Mouse (Mus musculus) intestine, embryonic 15.5 days (tissue): Measurements from ENCODE around the gene Med11. TPM values are rescaled to one million over a fixed set of nuclear protein-coding genes. Genes with fewer than 3 reads are reported as not detected.
"Not testable (repeated sequence)": the region's sequence is repeated elsewhere in the genome, so short reads cannot be mapped to it uniquely, and the experiment has no call there.

Source experiments
- ATAC-seq: fragments of 200-750 bp; cut with Nextera tagmentation; 2 replicates; pipeline ENCODE4 v1.8.0; 2017; ENCODE audit warnings: moderate TSS enrichment, moderate library complexity
- H3K27ac ChIP-seq: fragments of 300-500 bp; sonication (generic); 2 replicates; pipeline ENCODE4 v1.5.1; 2015; ENCODE audit warnings: mild to moderate bottlenecking, inconsistent platforms
- H3K27me3 ChIP-seq: fragments of 300-500 bp; sonication (generic); replicated peaks from 2 replicates; pipeline ENCODE4 v1.6.1; 2015; ENCODE audit warnings: inconsistent platforms
- H3K36me3 ChIP-seq: fragments of 300-500 bp; sonication (generic); 2 replicates; pipeline ENCODE4 v1.6.1; 2015; ENCODE audit warnings: inconsistent platforms
- H3K4me1 ChIP-seq: fragments of 300-500 bp; sonication (generic); replicated peaks from 2 replicates; pipeline ENCODE4 v1.6.1; 2015; ENCODE audit warnings: inconsistent platforms
- H3K4me2 ChIP-seq: fragments of 300-500 bp; sonication (generic); replicated peaks from 2 replicates; pipeline ENCODE4 v1.6.1; 2015; ENCODE audit warnings: mild to moderate bottlenecking, inconsistent platforms
- H3K4me3 ChIP-seq: fragments of 300-500 bp; sonication (generic); replicated peaks from 2 replicates; pipeline ENCODE4 v1.5.1; 2015; ENCODE audit warnings: inconsistent platforms
- H3K9ac ChIP-seq: fragments of 300-500 bp; sonication (generic); 2 replicates; pipeline ENCODE4 v1.6.1; 2015; ENCODE audit warnings: inconsistent platforms
- H3K9me3 ChIP-seq: fragments of 300-500 bp; sonication (generic); 2 replicates; pipeline ENCODE4 v1.6.1; 2016; ENCODE audit warnings: inconsistent platforms
- WGBS: fragments of 180-500 bp; shearing (Covaris S2); methylation state at CpG from one replicate; pipeline ENCODE4 v1.1.7; 2015; 5-methylcytosine and 5-hydroxymethylcytosine counted together
- polyA plus RNA-seq: library from polyadenylated mRNA; unstranded; fragments of >200 nt; fragmentation: Nextera tagmentation; extraction: Ambion mirVana; gene quantifications from 2 replicates; pipeline ENCODE4 v1.2.1, GENCODE M21; 2015

The Med11 gene
- polyA plus RNA-seq, 1 experiment from 2014 or later = 39.9 TPM

DNA sequence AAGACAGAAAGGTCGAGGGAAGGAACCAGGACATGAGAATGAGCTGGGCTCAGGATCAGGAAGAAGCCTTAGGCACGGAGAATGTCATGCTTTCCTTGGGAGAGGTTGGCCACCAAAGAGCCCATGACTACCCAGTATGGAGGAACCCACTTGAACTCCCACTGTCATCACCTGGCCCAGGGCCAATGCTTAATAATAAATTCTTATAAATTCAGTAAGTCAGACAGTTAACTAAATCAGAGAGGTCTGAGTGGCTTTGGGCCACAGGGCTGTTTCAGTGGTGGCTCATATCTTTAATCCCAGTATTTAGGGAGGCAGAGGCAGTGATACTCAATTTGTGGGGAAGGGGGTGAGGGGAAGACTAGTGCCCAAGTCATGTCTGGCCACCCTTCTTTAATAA lies 793 bp upstream of the Med11 start:
- Histone ChIP-seq H3K4me3 (no peak overlapping the region), H3K4me2 (peak overlapping the region; percentile 79; the same call in 1 of the 2 replicates), H3K36me3 (no peaks in the 10 kb centered on the region), H3K27ac (no peak overlapping the region), H3K27me3 (no peaks in the 10 kb centered on the region), H3K9me3 (no peaks in the 10 kb centered on the region), H3K4me1 (peaks cover 9% of the 10 kb centered on the region), H3K9ac (no peak overlapping the region)
- 86% methylated on average over 2 of the region's 2 CpGs for WGBS
- no peak for ATAC-seq

GRCm38 (mm10) chr11:70453261-70454044 lies 1.7 kb downstream of the Med11 start:
- Histone ChIP-seq H3K27ac (no peak overlapping the region), H3K4me1 (peaks cover 10% of the 10 kb centered on the region), H3K9ac (no peak overlapping the region), H3K4me3 (no peak overlapping the region), H3K9me3 (no peaks in the 10 kb centered on the region), H3K36me3 (no peaks in the 10 kb centered on the region), H3K27me3 (no peaks in the 10 kb centered on the region), H3K4me2 (peak overlapping the region; percentile 79)
- 83% methylated on average over 9 of the region's 9 CpGs for WGBS
- ATAC-seq = no peak

DNA sequence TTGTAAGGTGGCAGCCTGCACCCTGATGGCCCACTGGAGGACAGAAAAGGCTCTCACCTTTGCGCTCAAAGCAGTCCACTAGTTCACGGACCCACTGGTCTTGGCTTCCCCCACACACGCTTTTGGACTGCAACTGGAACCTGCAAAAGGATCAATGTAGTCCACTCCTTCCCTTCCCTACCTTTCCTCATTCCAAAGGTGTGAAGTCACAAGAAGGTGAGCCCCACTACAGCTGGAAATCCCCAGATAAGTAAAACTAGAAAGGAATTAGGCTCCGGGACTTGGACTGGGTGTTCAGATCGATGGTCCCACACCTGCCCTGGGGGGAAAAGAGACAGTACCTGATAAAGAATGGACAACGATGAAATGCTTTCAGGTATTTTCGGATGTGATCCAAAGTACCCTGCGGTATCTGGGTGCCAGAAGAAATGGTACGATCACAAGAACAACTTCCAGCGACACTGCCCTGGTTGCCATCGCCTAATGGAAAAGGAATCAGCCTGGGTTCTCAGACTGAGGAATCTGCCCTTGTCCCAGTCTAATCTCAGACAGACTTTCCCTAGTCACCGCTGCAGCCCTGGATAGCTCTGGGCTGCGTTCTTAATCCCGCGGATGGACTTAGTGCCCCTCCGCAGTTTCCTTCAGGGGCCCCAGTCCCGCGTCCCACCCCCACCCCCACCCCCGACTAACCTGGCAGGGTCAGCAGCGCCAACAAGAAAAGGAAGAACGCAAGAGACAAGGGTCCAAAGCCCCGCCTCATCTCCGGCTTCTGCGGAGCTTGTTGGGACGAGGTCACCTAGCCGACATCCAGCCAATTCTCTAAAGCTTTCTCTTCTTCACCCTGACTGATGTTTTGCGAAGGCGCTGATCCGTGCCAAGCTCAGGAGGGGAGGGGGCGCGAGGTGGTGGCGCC lies 7.2 kb downstream of the Med11 start, which contains the start of gene Zmynd15:
Gene Zmynd15, plus strand, starts transcription at position 746 of the 913 bp plus-strand sequence.
- ATAC-seq = peak; percentile 15; the same call in 1 of the 2 replicates
- 13% methylated on average over 31 of the region's 32 CpGs for WGBS
- peak within 1 kb of the TSS; percentile 95 for H3K4me2 ChIP-seq

GRCm38 (mm10) chr11:70459601-70460101 lies 7.9 kb downstream of the Med11 start, which contains the start of gene Cxcl16:
Cxcl16 (minus strand) TSS chr11:70459984.
- Histone ChIP-seq H3K27me3 (peaks cover 9% of the 10 kb centered on the region; the same call in 1 of the 2 replicates), H3K9me3 (no peaks in the 10 kb centered on the region), H3K4me2 (peak within 1 kb of the TSS; percentile 95), H3K27ac (no peak within 1 kb of the TSS), H3K36me3 (no peaks in the 10 kb centered on the region), H3K9ac (peak within 1 kb of the TSS; percentile 56), H3K4me3 (peak within 1 kb of the TSS; percentile 52), H3K4me1 (peaks cover 14% of the 10 kb centered on the region)
- ATAC-seq = peak; percentile 84
- WGBS = 3% methylated on average over 30 of the region's 30 CpGs

More for the DNA sequence above, 7.2 kb downstream of the Med11 start, which contains the start of gene Zmynd15:
- Histone ChIP-seq H3K27ac (no peak within 1 kb of the TSS), H3K4me1 (peaks cover 14% of the 10 kb centered on the region), H3K9ac (peak within 1 kb of the TSS; percentile 56), H3K4me3 (peak within 1 kb of the TSS; percentile 52), H3K27me3 (peaks cover 8% of the 10 kb centered on the region; the same call in 1 of the 2 replicates), H3K9me3 (no peaks in the 10 kb centered on the region), H3K36me3 (no peaks in the 10 kb centered on the region)

DNA sequence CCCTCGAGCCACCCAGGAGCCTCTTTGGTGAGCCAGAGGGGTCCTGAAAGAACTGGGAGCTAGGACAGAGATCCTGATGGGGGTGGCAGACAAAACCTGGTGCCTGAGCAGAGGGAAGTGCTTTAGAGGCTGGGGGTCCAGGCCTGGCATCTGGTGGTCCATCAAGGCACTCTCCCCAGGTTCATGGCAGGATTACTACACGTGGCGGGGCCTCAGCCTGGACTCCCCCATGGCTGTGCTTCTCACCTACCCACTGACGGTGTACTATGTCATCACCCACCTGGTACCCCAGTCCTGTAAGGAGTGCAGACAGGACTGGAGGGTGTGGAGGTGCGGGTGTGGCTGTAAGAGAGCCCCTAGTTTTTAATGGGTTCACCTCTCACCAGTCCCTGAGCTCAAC lies 12.3 kb downstream of the Med11 start:
- H3K9me3 ChIP-seq = no peaks in the 10 kb centered on the region
- no peaks in the 10 kb centered on the region for H3K36me3 ChIP-seq
- no peak for ATAC-seq
- H3K4me2 ChIP-seq = no peak overlapping the region
- no peak overlapping the region for H3K27ac ChIP-seq
- 88% methylated on average over 5 of the region's 5 CpGs for WGBS
- H3K9ac ChIP-seq = no peak overlapping the region
- peaks cover 18% of the 10 kb centered on the region for H3K4me1 ChIP-seq
- H3K27me3 ChIP-seq = peaks cover 9% of the 10 kb centered on the region
- no peak overlapping the region for H3K4me3 ChIP-seq

DNA sequence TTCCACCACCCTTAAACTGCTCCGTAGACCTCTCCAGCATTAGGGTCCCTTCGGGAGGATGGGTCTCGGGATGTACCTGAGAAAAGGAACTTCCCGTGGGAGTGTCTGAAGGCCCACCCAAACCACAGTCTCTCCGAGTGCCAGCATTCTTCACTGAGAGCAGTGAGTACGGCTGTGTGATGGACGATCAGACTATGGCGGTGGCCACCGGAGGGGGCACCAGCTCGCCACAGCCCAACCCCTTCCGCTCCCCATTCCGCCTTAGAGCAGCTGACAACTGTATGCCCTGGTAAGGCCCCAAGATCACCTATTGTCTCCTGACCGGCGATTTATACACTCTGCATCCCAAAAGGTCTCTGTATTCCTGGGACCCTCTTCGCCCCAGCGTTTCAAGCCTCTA lies 13.5 kb downstream of the Med11 start:
- Histone ChIP-seq H3K4me2 (peak overlapping the region; percentile 66), H3K4me1 (peaks cover 10% of the 10 kb centered on the region), H3K9ac (no peak overlapping the region), H3K27ac (no peak overlapping the region), H3K4me3 (peak overlapping the region; percentile 30), H3K9me3 (no peaks in the 10 kb centered on the region), H3K36me3 (no peaks in the 10 kb centered on the region), H3K27me3 (peaks cover 9% of the 10 kb centered on the region)
- ATAC-seq = no peak
- 36% methylated on average over 16 of the region's 16 CpGs for WGBS

DNA sequence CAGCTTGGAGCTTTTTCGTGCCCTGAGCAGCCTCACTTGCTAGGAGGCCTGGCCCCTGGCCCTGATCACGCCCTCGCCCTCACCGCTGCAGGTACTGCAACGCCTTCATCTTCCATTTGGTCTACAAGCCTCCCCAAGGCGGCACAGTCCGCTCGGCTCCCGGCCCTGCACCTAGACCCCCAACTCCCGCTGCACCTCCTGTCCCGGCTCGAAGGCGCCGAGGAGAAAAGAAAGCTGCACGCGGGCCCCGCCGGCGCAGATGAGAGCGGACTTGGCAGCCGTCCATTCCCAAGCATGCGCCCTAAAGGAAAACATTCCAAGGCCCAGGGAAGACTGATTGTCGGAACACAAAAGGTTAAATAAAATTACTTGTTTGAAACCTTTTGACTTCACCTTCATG lies 14.1 kb downstream of the Med11 start:
- peaks cover 6% of the 10 kb centered on the region for H3K27me3 ChIP-seq
- no peak for ATAC-seq
- peak overlapping the region; percentile 24; the same call in 1 of the 2 replicates for H3K9ac ChIP-seq
- peak overlapping the region; percentile 30 for H3K4me3 ChIP-seq
- H3K27ac ChIP-seq = 0 out of 2 replicates have a peak overlapping the region, but pooled peaks have one; percentile 29
- peak overlapping the region; percentile 66 for H3K4me2 ChIP-seq
- H3K9me3 ChIP-seq = no peaks in the 10 kb centered on the region
- H3K4me1 ChIP-seq = peaks cover 10% of the 10 kb centered on the region
- no peaks in the 10 kb centered on the region for H3K36me3 ChIP-seq
- 10% methylated on average over 23 of the region's 23 CpGs for WGBS

DNA sequence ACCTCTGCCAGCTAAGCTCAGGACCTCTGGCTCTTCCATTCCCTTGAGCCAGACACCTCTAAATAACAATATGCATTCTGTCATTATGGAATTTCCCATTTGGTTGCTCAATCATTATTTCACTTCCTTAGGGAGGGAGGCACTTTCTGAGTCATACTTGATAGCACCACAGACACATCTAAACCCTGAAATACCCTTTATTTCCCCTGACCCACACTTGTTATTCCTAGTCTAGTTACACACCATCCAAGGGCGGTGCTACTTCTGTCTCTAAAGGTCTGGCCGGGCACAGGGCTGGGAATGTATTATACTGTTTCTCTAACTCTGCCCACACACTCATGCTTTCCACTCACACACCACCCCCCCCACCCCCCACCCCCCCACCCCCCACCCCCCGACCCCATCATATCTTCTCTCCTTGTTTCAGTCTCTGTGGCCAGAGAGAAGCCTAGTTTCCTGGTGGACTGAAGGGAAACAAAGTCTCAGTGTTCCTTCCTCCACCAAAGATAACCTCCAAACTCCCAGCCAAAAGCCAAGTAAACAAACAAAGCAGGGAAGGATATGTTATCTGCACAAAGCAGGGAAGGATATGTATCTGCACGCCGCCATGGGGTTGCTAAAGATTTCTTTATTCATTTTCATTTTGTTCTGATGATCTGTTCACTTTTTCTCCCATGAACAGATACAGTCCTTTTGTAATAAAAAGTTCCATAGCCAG lies 16.3 kb downstream of the Med11 start:
- Histone ChIP-seq H3K4me2 (no peak overlapping the region), H3K4me3 (no peak overlapping the region), H3K9ac (no peak overlapping the region), H3K27me3 (peaks cover 5% of the 10 kb centered on the region), H3K27ac (0 out of 2 replicates have a peak overlapping the region, but pooled peaks have one; percentile 41), H3K4me1 (peaks cover 10% of the 10 kb centered on the region), H3K36me3 (no peaks in the 10 kb centered on the region), H3K9me3 (no peaks in the 10 kb centered on the region)
- ATAC-seq = no peak
- 69% methylated on average over 5 of the region's 5 CpGs for WGBS

DNA sequence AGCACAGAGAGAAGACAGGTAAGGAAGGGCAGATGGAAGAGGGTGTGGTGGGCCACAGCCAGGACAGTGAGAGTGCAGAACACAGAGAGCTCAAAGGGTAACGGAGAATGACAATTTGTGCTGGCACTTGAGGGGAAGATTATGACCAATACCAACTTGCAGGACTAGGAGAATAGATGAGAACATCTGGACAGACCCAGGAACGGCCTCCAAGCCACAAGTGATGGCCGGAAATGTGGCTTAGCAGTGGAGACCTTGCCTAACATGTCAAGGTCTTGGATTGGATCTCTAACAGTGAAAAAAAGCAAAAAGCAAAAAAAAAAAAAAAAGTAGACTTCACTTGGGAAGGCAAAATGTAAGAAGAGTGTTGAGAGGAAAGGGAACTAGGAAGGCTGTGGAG lies 18.0 kb downstream of the Med11 start:
- H3K36me3 ChIP-seq = no peaks in the 10 kb centered on the region
- peaks cover 10% of the 10 kb centered on the region for H3K4me1 ChIP-seq
- H3K9me3 ChIP-seq = no peaks in the 10 kb centered on the region
- H3K27me3 ChIP-seq = peaks cover 3% of the 10 kb centered on the region
- H3K9ac ChIP-seq = no peak overlapping the region
- no peak for ATAC-seq
- H3K4me2 ChIP-seq = no peak overlapping the region
- H3K4me3 ChIP-seq = no peak overlapping the region
- H3K27ac ChIP-seq = no peak overlapping the region
- WGBS = 86% methylated on average over 3 of the region's 3 CpGs

DNA sequence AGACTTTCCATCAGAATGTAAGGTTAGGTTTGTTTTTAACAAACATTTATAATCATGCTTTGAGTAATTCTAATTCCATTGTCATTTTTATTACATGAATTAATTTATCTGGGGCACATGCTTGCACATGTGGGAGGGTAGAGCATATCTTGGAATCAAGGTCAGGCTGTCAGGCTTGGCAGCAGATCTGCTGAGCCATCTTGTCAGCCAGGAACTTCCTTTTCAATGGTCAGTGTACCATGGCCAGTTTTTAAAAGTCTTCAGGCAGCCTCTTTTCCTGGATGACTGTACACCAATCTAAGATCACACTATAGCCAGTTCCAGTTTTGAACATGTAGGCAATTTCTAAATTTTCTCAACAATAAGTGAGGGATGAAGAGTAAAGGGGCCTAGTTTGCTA lies 21.0 kb downstream of the Med11 start:
- Histone ChIP-seq H3K9ac (no peak overlapping the region), H3K9me3 (no peaks in the 10 kb centered on the region), H3K4me3 (no peak overlapping the region), H3K27ac (no peak overlapping the region), H3K27me3 (no peaks in the 10 kb centered on the region), H3K4me2 (no peak overlapping the region), H3K36me3 (no peaks in the 10 kb centered on the region), H3K4me1 (peaks cover 4% of the 10 kb centered on the region; the same call in 1 of the 2 replicates)
- no peak for ATAC-seq

DNA sequence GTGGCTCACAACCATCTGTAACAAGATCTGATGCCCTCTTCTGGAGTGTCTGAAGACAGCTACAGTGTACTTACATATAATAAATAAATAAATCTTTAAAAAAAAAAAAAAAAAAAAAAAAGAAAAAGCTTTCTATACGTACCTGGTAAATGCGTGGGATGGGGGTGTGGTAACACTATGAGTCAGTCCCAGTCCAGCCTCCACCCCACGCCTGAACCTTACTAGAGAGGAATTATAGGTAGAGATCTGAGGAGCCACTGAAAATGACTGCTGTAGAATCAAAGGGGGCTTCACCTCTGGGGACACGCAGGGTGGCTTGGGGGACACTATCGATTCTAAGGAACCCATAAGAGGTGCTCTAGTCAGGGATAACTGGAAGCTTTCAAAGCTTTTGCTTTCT lies 21.6 kb downstream of the Med11 start:
- H3K27ac ChIP-seq, H3K9me3 ChIP-seq, H3K4me2 ChIP-seq, H3K4me3 ChIP-seq, H3K9ac ChIP-seq, H3K27me3 ChIP-seq, H3K4me1 ChIP-seq, H3K36me3 ChIP-seq, ATAC-seq: not testable (repeated sequence)
- 86% methylated on average over 5 of the region's 5 CpGs for WGBS
